Comparison of ENCODE assay signal across 16 mouse cellular contexts in the genomic region with DNA sequence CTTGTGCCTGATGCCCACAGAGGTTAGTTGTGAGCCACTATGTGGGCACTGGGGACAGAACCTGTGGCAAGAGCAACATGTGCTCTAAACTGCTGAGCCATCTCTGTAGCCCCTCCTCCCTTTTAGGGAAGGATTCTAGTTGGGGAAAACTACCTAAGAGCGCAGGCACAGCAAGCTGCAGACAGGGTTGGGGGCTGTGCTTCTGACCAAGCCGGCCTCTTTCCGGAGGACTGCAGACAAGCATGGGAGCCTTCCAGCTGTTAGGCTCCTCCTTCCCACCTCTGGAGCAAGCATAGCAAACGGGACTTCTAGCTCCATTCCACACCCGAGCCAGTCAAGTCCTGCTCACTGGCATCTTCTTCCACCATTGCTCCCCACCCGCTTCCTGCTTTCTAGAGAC. TPM values are rescaled to one million over a fixed set of nuclear protein-coding genes. Genes with fewer than 3 reads are reported as not detected.
DNase-seq lines count a peak whose midpoint lies in the region; ATAC-seq and TF ChIP-seq lines count a peak whose summit lies in the region.
"Had no signal": no experiment of that assay in that cellular context is flagged by ENCODE, and none has a peak within 500 bp of the region (broad histone marks: within the 10 kb centered on the region; RNA-seq: fewer than 3 reads in every experiment).

No protein-coding gene starts in this region.

- H3K27ac ChIP-seq in heart, embryonic 16.5 days (ENCODE audit: low read length): 0 out of 2 replicates have a peak overlapping the region, but pooled peaks have one; percentile 16
- no peak overlapping the region for H3K27ac ChIP-seq in heart, adult 2 months
- no peak overlapping the region for H3K27ac ChIP-seq in limb, embryonic 13.5 days
- no peak overlapping the region for H3K27ac ChIP-seq in limb, embryonic 10.5 days
- H3K27ac ChIP-seq: hindbrain, embryonic 13.5 days had no signal

- no peak overlapping the region for H3K4me2 ChIP-seq in heart, embryonic 16.5 days (ENCODE audit: low read depth, low read length)
- no peak overlapping the region for H3K4me2 ChIP-seq in limb, embryonic 13.5 days (replicated peaks)
- H3K4me2 ChIP-seq: hindbrain, embryonic 13.5 days had no signal

- no peak for DNase-seq in heart, adult 2 months
- DNase-seq in limb, embryonic 10.5 days (ENCODE audit: low spot score): no peak
- peak; percentile 49 for DNase-seq in R1 (ENCODE audit: low read depth, low spot score)
- DNase-seq in kidney, postnatal 4 days: peak; percentile 28 to 38
- DNase-seq in MN1 (ENCODE audit: low spot score): no peak
- DNase-seq: adrenal gland, adult 2 months; cerebellum, adult 8-10 months; liver; midbrain, embryonic 14.5 days; thymus, adult 2 months had no signal

- intact Hi-C loops in heart, adult 2 months (cut with DNase I): no loop called here

- no peaks in the 10 kb centered on the region for H3K27me3 ChIP-seq in heart, embryonic 16.5 days (ENCODE audit: control insufficient read depth, insufficient read depth, low read length)
- no peaks in the 10 kb centered on the region for H3K27me3 ChIP-seq in heart, adult 2 months (ENCODE audit: control insufficient read depth, insufficient read depth, low read length)
- H3K27me3 ChIP-seq in limb, embryonic 13.5 days: no peaks in the 10 kb centered on the region
- no peaks in the 10 kb centered on the region for H3K27me3 ChIP-seq in limb, embryonic 10.5 days (ENCODE audit: low read depth, poor library complexity, severe bottlenecking)
- H3K27me3 ChIP-seq: hindbrain, embryonic 13.5 days; Patski had no signal

- H3K9ac ChIP-seq in heart, embryonic 16.5 days (ENCODE audit: low read length): no peak overlapping the region
- H3K9ac ChIP-seq in heart, adult 2 months (ENCODE audit: low read depth, low read length): no peak overlapping the region
- H3K9ac ChIP-seq in limb, embryonic 13.5 days: 0 out of 2 replicates have a peak overlapping the region, but pooled peaks have one; percentile 13
- H3K9ac ChIP-seq: hindbrain, embryonic 13.5 days had no signal

- WGBS in heart, embryonic 16.5 days: 45% methylated on average over 6 of the region's 6 CpGs
- WGBS in heart, adult 2 months: 47% methylated on average over 6 of the region's 6 CpGs
- WGBS in limb, embryonic 13.5 days: 47% methylated on average over 6 of the region's 6 CpGs
- WGBS in limb, embryonic 10.5 days: 48% methylated on average over 6 of the region's 6 CpGs

- peaks cover 15% of the 10 kb centered on the region for H3K4me1 ChIP-seq in heart, embryonic 16.5 days (ENCODE audit: control insufficient read depth, insufficient read depth, low read length)
- peaks cover 3% of the 10 kb centered on the region; the same call in 1 of the 2 replicates for H3K4me1 ChIP-seq in heart, adult 2 months (ENCODE audit: control insufficient read depth, insufficient read depth, low read length)
- no peaks in the 10 kb centered on the region for H3K4me1 ChIP-seq in limb, embryonic 13.5 days
- no peaks in the 10 kb centered on the region for H3K4me1 ChIP-seq in limb, embryonic 10.5 days

- H3K9me3 ChIP-seq in heart, embryonic 16.5 days (replicated peaks; ENCODE audit: control insufficient read depth, low read length): no peaks in the 10 kb centered on the region
- H3K9me3 ChIP-seq in limb, embryonic 13.5 days: no peaks in the 10 kb centered on the region
- no peaks in the 10 kb centered on the region for H3K9me3 ChIP-seq in limb, embryonic 10.5 days (replicated peaks)
- H3K9me3 ChIP-seq: hindbrain, embryonic 13.5 days had no signal

- no peak for TF ChIP-seq EP300 in heart, adult 2 months (IDR thresholded peaks at IDR 0.05; ENCODE audit: insufficient read depth, low read depth, low read length)

- no peak; the same call in 1 of the 2 replicates for ATAC-seq in heart, embryonic 16.5 days (replicated peaks; ENCODE audit: extremely low read depth, insufficient read depth, low FRiP score)
- no peak for ATAC-seq in limb, embryonic 13.5 days (ENCODE audit: low FRiP score, low read depth)
- ATAC-seq: CD4-positive, CD25-positive, alpha-beta regulatory T cell, adult 4 months; intestine, embryonic 16.5 days; Patski had no signal

- no peak for TF ChIP-seq CTCF in heart, adult 2 months (IDR thresholded peaks at IDR 0.05)

- H3K36me3 ChIP-seq in heart, embryonic 16.5 days (ENCODE audit: control insufficient read depth, insufficient read depth): peaks cover 19% of the 10 kb centered on the region
- peaks cover 30% of the 10 kb centered on the region for H3K36me3 ChIP-seq in heart, adult 2 months (ENCODE audit: control insufficient read depth, insufficient read depth, low read length)
- H3K36me3 ChIP-seq in limb, embryonic 13.5 days: peaks cover 64% of the 10 kb centered on the region
- peaks cover 62% of the 10 kb centered on the region for H3K36me3 ChIP-seq in limb, embryonic 10.5 days

- no peak for TF ChIP-seq POLR2A in heart, adult 2 months (IDR thresholded peaks at IDR 0.05; ENCODE audit: insufficient read depth, low read depth, low read length)

- no peak overlapping the region for H3K4me3 ChIP-seq in heart, embryonic 16.5 days (ENCODE audit: low read length)
- H3K4me3 ChIP-seq in heart, adult 2 months: no peak overlapping the region
- no peak overlapping the region for H3K4me3 ChIP-seq in limb, embryonic 13.5 days
- no peak overlapping the region for H3K4me3 ChIP-seq in limb, embryonic 10.5 days
- H3K4me3 ChIP-seq: hindbrain, embryonic 13.5 days had no signal

- peaks cover 1% of the 10 kb centered on the region; the same call in 1 of the 2 replicates for H3K79me2 ChIP-seq in heart, adult 2 months (replicated peaks; ENCODE audit: control insufficient read depth, insufficient read depth, low read length)

RNA-seq across cellular contexts. Expression of a gene that starts 26.5 kb away (rescaled TPM):
- polyA plus RNA-seq in heart, embryonic 16.5 days (2015; fragmentation: Nextera tagmentation; extraction: Ambion mirVana): 21.5 and 26.3 TPM in 2 replicates
- total RNA-seq in heart, adult 2 months (2021): 10 to 100 TPM; 26.2 to 32.1 TPM
- 13.0 and 19.9 TPM in 2 replicates for polyA plus RNA-seq in heart, adult 2 months (2012; rRNA removed)
- 27.3 and 27.4 TPM in 2 replicates for polyA plus RNA-seq in limb, embryonic 13.5 days (2015; fragmentation: Nextera tagmentation; extraction: Ambion mirVana)
- 33.0 and 37.3 TPM in 2 replicates for polyA plus RNA-seq in limb, embryonic 10.5 days (2016; fragmentation: Nextera tagmentation; extraction: Ambion mirVana)

Comparison
In these comparisons a context has a peak if more than half of its experiments do, and no peak if none do; other contexts are left out.
1. DNase-seq: peak in R1 (single experiment) and kidney, postnatal 4 days (2 of 2); none in heart, adult 2 months (0 of 2), limb, embryonic 10.5 days (single experiment) and MN1 (single experiment).